In the genomic region with DNA sequence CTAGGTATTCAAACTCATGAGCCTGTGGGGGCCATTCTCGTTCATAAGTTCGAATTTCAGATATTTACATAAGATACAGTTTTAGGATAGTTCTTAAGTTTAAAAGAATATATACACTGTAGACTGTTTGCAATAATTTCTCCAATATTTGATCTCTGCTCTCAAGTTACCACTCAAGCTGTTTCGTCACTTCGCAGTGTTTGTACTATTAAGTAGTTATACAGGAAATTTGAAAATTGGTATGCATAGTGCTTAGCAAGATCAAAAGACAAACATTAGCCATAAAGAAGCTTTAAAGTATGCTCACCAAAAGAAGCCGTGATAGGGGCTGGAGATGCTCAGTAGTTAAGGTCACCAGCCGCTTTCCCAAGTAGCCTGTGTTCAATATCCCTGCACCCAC, we compare ENCODE assay signal across 27 mouse cellular contexts. TPM values are rescaled to one million over a fixed set of nuclear protein-coding genes. Genes with fewer than 3 reads are reported as not detected.
DNase-seq lines count a peak whose midpoint lies in the region; ATAC-seq and TF ChIP-seq lines count a peak whose summit lies in the region.
"Had no signal": no experiment of that assay in that cellular context is flagged by ENCODE, and none has a peak within 500 bp of the region (broad histone marks: within the 10 kb centered on the region; RNA-seq: fewer than 3 reads in every experiment).

No protein-coding gene starts in this region.

- no peaks in the 10 kb centered on the region for H3K27me3 ChIP-seq in lung, embryonic 15.5 days
- no peaks in the 10 kb centered on the region for H3K27me3 ChIP-seq in midbrain, postnatal 0 days (ENCODE audit: insufficient read depth, low read length)
- H3K27me3 ChIP-seq: embryonic facial prominence, embryonic 13.5 days; forebrain, embryonic 12.5 days; forebrain, embryonic 15.5 days; heart, embryonic 13.5 days; hindbrain, embryonic 15.5 days had no signal

- 63% methylated on average over 6 of the region's 6 CpGs for WGBS in lung, embryonic 15.5 days
- 92% methylated on average over 6 of the region's 6 CpGs for WGBS in midbrain, postnatal 0 days

- H3K9ac ChIP-seq in lung, embryonic 15.5 days: no peak overlapping the region
- no peak overlapping the region for H3K9ac ChIP-seq in midbrain, postnatal 0 days (replicated peaks; ENCODE audit: low read length, poor library complexity, severe bottlenecking)
- H3K9ac ChIP-seq: embryonic facial prominence, embryonic 13.5 days; forebrain, embryonic 12.5 days; forebrain, embryonic 15.5 days; heart, embryonic 13.5 days; hindbrain, embryonic 15.5 days had no signal

- peak; percentile 59; the same call in 1 of the 2 replicates for ATAC-seq in lung, embryonic 15.5 days (ENCODE audit: borderline replicate concordance, extremely low read depth, low FRiP score, low TSS enrichment)
- ATAC-seq in midbrain, postnatal 0 days (ENCODE audit: low FRiP score): no peak
- ATAC-seq: activated CD4-positive, CD25-positive, alpha-beta regulatory T cell, adult 4 months; forebrain, embryonic 15.5 days had no signal

- no peak overlapping the region for H3K4me2 ChIP-seq in lung, embryonic 15.5 days
- no peak overlapping the region for H3K4me2 ChIP-seq in midbrain, postnatal 0 days (ENCODE audit: low read depth, low read length, poor library complexity, severe bottlenecking)
- H3K4me2 ChIP-seq: embryonic facial prominence, embryonic 13.5 days; forebrain, embryonic 12.5 days; forebrain, embryonic 15.5 days; heart, embryonic 13.5 days; hindbrain, embryonic 15.5 days had no signal

- peak overlapping the region; percentile 63 for H3K27ac ChIP-seq in lung, embryonic 15.5 days
- no peak overlapping the region for H3K27ac ChIP-seq in midbrain, postnatal 0 days (ENCODE audit: low read depth, low read length)
- H3K27ac ChIP-seq: embryonic facial prominence, embryonic 10.5 days; embryonic facial prominence, embryonic 13.5 days; forebrain, embryonic 12.5 days; forebrain, embryonic 15.5 days; heart, adult 2 months; heart, embryonic 10.5 days; heart, embryonic 13.5 days; hindbrain, embryonic 15.5 days had no signal

- peaks cover 31% of the 10 kb centered on the region for H3K36me3 ChIP-seq in lung, embryonic 15.5 days
- 0 out of 2 replicates have a peak, but pooled peaks cover under 1% of the 10 kb centered on the region for H3K36me3 ChIP-seq in midbrain, postnatal 0 days (ENCODE audit: insufficient read depth, low read length)
- H3K36me3 ChIP-seq: forebrain, embryonic 12.5 days; forebrain, embryonic 15.5 days; hindbrain, embryonic 15.5 days had no signal

- H3K4me3 ChIP-seq in lung, embryonic 15.5 days: no peak overlapping the region
- no peak overlapping the region for H3K4me3 ChIP-seq in midbrain, postnatal 0 days (ENCODE audit: low read depth, low read length)
- H3K4me3 ChIP-seq: embryonic facial prominence, embryonic 10.5 days; embryonic facial prominence, embryonic 13.5 days; erythroblast, embryonic 14.5 days; forebrain, embryonic 12.5 days; forebrain, embryonic 15.5 days; heart, adult 2 months; heart, embryonic 10.5 days; heart, embryonic 13.5 days; hindbrain, embryonic 15.5 days had no signal

- 0 out of 2 replicates have a peak, but pooled peaks cover 3% of the 10 kb centered on the region for H3K9me3 ChIP-seq in lung, embryonic 15.5 days
- no peaks in the 10 kb centered on the region for H3K9me3 ChIP-seq in midbrain, postnatal 0 days (ENCODE audit: low read length)
- H3K9me3 ChIP-seq: embryonic facial prominence, embryonic 10.5 days; embryonic facial prominence, embryonic 13.5 days; forebrain, embryonic 12.5 days; forebrain, embryonic 15.5 days; heart, embryonic 10.5 days; heart, embryonic 13.5 days; hindbrain, embryonic 15.5 days had no signal

- no peak for TF ChIP-seq CTCF in midbrain, postnatal 0 days (IDR thresholded peaks at IDR 0.05)

- H3K4me1 ChIP-seq in lung, embryonic 15.5 days: no peaks in the 10 kb centered on the region
- H3K4me1 ChIP-seq in midbrain, postnatal 0 days (ENCODE audit: insufficient read depth, low read length): no peaks in the 10 kb centered on the region
- H3K4me1 ChIP-seq: embryonic facial prominence, embryonic 10.5 days; forebrain, embryonic 12.5 days; forebrain, embryonic 15.5 days; heart, embryonic 10.5 days; heart, embryonic 13.5 days; hindbrain, embryonic 15.5 days had no signal

- DNase-seq in heart, adult 11 months: peak; percentile 19
- no peak for DNase-seq in heart, adult 18-20 months
- DNase-seq in lung, postnatal 14 days: peak; percentile 35
- DNase-seq in gastrocnemius, adult 8-10 months (ENCODE audit: low spot score in 2 of 2): no peak
- DNase-seq in midbrain, postnatal 0 days (ENCODE audit: low spot score): no peak
- DNase-seq: adrenal gland, adult 8-10 months; adrenal gland, postnatal 25 days; cerebellum, adult 11-12 months; cerebellum, adult 8-10 months; cerebellum, postnatal 10 days; cerebellum, postnatal 36 days; embryo, embryonic 11 days; gastrocnemius, postnatal 10 days; gastrocnemius, postnatal 36 days; heart, adult 2 months; heart, postnatal 14 days; heart, postnatal 4 days had no signal

RNA-seq across cellular contexts. Expression of a gene that starts 14.6 kb away (rescaled TPM):
- total RNA-seq in heart, adult 18-20 months (2021): 1 to 10 TPM; 1.5 to 2.6 TPM
- polyA plus RNA-seq in lung, embryonic 15.5 days (2015; fragmentation: Nextera tagmentation; extraction: Ambion mirVana): 33.3 and 35.7 TPM in 2 replicates
- total RNA-seq in gastrocnemius, adult 8-10 months (2022): 1 to 10 TPM in 2 of 4 experiments, under 1 TPM in 2; 0.87 to 1.6 (median 1.1) TPM
- total RNA-seq in midbrain, postnatal 0 days (2014; rRNA removed): 2.7 and 3.7 TPM in 2 replicates
- 1.3 and 1.6 TPM in 2 replicates for polyA plus RNA-seq in midbrain, postnatal 0 days (2015; fragmentation: Nextera tagmentation; extraction: Ambion mirVana)

RNA-seq across cellular contexts. Expression of a gene that starts 19.2 kb away (rescaled TPM):
- total RNA-seq in heart, adult 18-20 months (2021): 1 to 10 TPM; 6.7 to 9.3 TPM
- 13.5 and 15.3 TPM in 2 replicates for polyA plus RNA-seq in lung, embryonic 15.5 days (2015; fragmentation: Nextera tagmentation; extraction: Ambion mirVana)
- 1 to 10 TPM; 2.8 to 5.8 (median 4.4) TPM for total RNA-seq in gastrocnemius, adult 8-10 months (2022)
- total RNA-seq in midbrain, postnatal 0 days (2014; rRNA removed): 10.7 and 12.7 TPM in 2 replicates
- polyA plus RNA-seq in midbrain, postnatal 0 days (2015; fragmentation: Nextera tagmentation; extraction: Ambion mirVana): 6.8 and 7.3 TPM in 2 replicates

Comparison
In these comparisons a context has a peak if more than half of its experiments do, and no peak if none do; other contexts are left out.
1. DNase-seq: peak in heart, adult 11 months (single experiment) and lung, postnatal 14 days (single experiment); none in heart, adult 18-20 months (0 of 2), gastrocnemius, adult 8-10 months (0 of 2) and midbrain, postnatal 0 days (single experiment).